Mouse (Mus musculus): ENCODE measurements around the gene Fam185a.

DNA sequence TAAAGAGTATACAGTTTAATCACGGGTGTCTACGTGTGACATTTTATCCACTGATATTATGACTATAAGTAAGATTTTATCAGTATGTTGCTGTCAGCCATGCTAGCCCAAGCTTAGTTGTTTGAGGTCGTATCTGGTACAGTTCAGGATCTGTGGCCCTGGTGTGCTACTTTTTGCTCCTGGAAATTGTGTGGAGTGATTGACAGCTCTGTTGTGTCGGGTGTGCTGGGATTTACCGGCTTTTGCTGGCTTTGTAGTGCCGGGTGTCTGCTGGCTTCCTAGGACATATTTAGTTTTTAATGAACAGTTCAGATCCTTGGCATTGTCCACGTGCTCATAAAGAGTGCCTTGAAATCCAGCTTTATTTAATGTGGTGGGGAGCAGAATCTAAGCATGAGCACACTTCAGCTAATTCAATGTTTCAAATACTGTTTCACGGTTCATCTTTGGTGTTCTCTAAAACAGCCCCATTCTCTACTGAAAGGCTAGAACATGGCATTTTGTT is 11.8 kb downstream of the Fam185a start:
- TF ChIP-seq CTCF (conservative IDR thresholded peaks at IDR 0.05; ENCODE audit: low read length): no peak
- TF ChIP-seq POU5F1 (IDR thresholded peaks at IDR 0.05; ENCODE audit: borderline replicate concordance, low read length): no peak
- no peak for TF ChIP-seq NANOG (IDR thresholded peaks at IDR 0.05; ENCODE audit: borderline replicate concordance, low read length)
